Mouse (Mus musculus) ES-E14 (cell line): ENCODE measurements around the gene Mrpl12. TPM values are rescaled to one million over a fixed set of nuclear protein-coding genes. Genes with fewer than 3 reads are reported as not detected.

ENCODE experiments used
- DNase-seq: peaks from one replicate; pipeline ENCODE4 v3.0.0-alpha.2; 2013; ENCODE audit warnings: low read depth, low spot score
- H3K27ac ChIP-seq: 2 replicates; pipeline ENCODE4 v1.5.1; 2012; ENCODE audit warnings: low read depth, mild to moderate bottlenecking, low read length, moderate library complexity, mixed read lengths; ENCODE audit not compliant: poor library complexity, insufficient read depth, severe bottlenecking
- H3K36me3 ChIP-seq: 2 replicates; pipeline ENCODE4 v1.6.1; 2012; ENCODE audit warnings: mild to moderate bottlenecking, low read length, moderate library complexity, mixed read lengths; ENCODE audit not compliant: control insufficient read depth, poor library complexity, insufficient read depth, severe bottlenecking
- H3K4me1 ChIP-seq, 2 experiments: fragments of 150-350 bp in 1 of 2; sonication (generic) in 1 of 2; 2 replicates each; pipeline ENCODE4 v1.6.1; 2012; ENCODE audit warnings: low read length in 2 of 2, mild to moderate bottlenecking in 1 of 2, mixed read lengths in 1 of 2; ENCODE audit not compliant: control insufficient read depth in 2 of 2, insufficient read depth in 2 of 2, poor library complexity in 1 of 2
- H3K4me3 ChIP-seq, 2 experiments: fragments of 150-350 bp in 1 of 2; sonication (generic) in 1 of 2; 2 replicates each; pipeline ENCODE4 v1.5.1; 2012; ENCODE audit warnings: low read length in 2 of 2, low read depth in 1 of 2, mild to moderate bottlenecking in 1 of 2, mixed read lengths in 1 of 2; ENCODE audit not compliant: insufficient read depth in 1 of 2, poor library complexity in 1 of 2, severe bottlenecking in 1 of 2
- H3K9ac ChIP-seq: 2 replicates; pipeline ENCODE4 v1.6.1; 2012; ENCODE audit warnings: low read depth, mild to moderate bottlenecking, low read length, mixed read lengths; ENCODE audit not compliant: poor library complexity, insufficient read depth, severe bottlenecking
- H3K9me3 ChIP-seq: fragments of 150-350 bp; sonication (generic); 2 replicates; pipeline ENCODE4 v1.6.1; 2012; ENCODE audit warnings: low read depth, mild to moderate bottlenecking, low read length; ENCODE audit not compliant: control insufficient read depth, insufficient read depth
- CHD2 ChIP-seq: IDR thresholded peaks from 2 replicates; pipeline ENCODE4 v1.6.1; 2014; ENCODE audit warnings: mild to moderate bottlenecking, low read depth, low read length, inconsistent platforms
- HCFC1 ChIP-seq: IDR thresholded peaks from 2 replicates; pipeline ENCODE4 v1.6.1; 2012; ENCODE audit warnings: low read length, inconsistent platforms, borderline replicate concordance; ENCODE audit not compliant: insufficient read depth
- MAFK ChIP-seq: IDR thresholded peaks from 2 replicates; pipeline ENCODE4 v1.6.1; 2014; ENCODE audit warnings: mild to moderate bottlenecking, low read depth, low read length, inconsistent platforms; ENCODE audit not compliant: insufficient read depth
- ZC3H11A ChIP-seq: IDR thresholded peaks from 2 replicates; pipeline ENCODE4 v1.6.1; 2012; ENCODE audit warnings: low read depth, mild to moderate bottlenecking, inconsistent platforms, low read length, borderline replicate concordance
- ZNF384 ChIP-seq: IDR thresholded peaks from 2 replicates; pipeline ENCODE4 v1.6.1; 2012; ENCODE audit warnings: low read depth, low read length, inconsistent platforms
- in situ Hi-C, 2 experiments: fragments of 600-800 bp; cut with MboI; formaldehyde crosslinking; loops; one replicate each; pipeline ENCODE4 v1.15.1; 2025; ENCODE audit warnings: low sequenced_read_pairs in 2 of 2, inconsistent platforms in 1 of 2; ENCODE audit not compliant: unreplicated experiment in 2 of 2
- total RNA-seq: library from RNA; depleted of rRNA; stranded (reverse); fragments of 300-350 nt; gene quantifications from 2 replicates; pipeline ENCODE4 v1.2.3, GENCODE M21; 2012

Mrpl12 gene
- total RNA-seq, 1 experiment = 136 TPM

DNA sequence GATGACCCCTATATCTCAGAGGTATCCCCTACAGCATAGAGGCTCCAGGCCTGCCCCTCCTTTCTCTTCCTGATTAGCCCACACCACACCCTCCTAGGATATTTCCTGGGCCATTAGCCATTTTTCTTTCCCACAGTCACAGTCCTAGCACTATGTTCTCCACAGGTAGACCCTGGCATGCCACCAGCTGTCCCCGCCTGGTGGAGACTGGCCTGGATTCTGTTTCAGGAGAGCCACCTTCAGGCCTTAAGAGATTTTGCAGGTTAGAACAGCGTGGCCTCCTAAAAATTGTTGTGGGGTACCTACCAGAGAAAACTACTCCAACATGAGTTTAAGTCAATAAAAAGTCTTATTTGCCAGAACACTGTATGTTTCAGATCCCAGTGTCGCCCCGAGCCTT, 22.5 kb downstream of the Mrpl12 start:
- Histone ChIP-seq H3K9me3 (no peaks in the 10 kb centered on the region), H3K36me3 (no peaks in the 10 kb centered on the region), H3K4me1 (peaks cover 0 to 2% of the 10 kb centered on the region in 2 experiments; a peak in 1 of 4 replicates), H3K4me3 (no peak overlapping the region), H3K27ac (no peak overlapping the region), H3K9ac (no peak overlapping the region)
- in situ Hi-C loops = no loop called here
- no peak for TF ChIP-seq ZC3H11A
- no peak for TF ChIP-seq MAFK
- no peak for TF ChIP-seq ZNF384
- no peak for TF ChIP-seq CHD2
- no peak for TF ChIP-seq HCFC1
- no peak for DNase-seq

DNA sequence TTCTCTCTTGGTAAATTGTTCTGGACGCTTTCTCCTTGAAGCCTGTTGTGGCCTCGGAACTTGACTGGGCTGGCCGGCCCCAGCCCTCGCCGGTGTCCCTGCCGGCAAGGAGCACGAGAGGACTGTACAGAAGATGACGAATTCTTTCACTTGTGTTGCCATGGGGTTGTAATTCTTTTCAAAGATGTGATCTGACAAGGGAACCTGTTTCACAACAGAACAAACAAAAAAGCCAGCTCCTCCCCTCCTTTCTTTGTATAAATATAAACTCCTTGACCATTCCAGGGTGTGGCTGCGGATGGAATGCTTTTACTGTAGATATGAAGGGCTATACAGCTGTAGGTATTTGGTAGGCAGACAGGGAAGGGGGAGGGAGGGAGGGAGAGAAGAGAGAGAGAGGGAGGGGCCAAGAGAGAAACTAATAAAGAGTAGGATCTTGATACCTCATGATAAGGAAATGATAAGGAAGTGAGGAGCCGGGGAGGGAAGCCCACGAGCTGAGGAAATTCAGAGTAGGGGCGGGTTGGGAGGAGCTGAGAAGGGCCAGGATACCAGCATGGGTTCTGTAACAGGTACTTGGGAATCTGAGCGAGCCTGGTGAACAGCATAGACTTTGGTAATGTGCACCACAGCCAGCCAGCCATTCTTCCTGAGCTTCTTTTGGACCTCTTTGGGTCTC, 23.3 kb downstream of the Mrpl12 start:
- H3K9me3 ChIP-seq = no peaks in the 10 kb centered on the region
- in situ Hi-C loops = no loop called here
- no peak overlapping the region for H3K27ac ChIP-seq
- H3K9ac ChIP-seq = no peak overlapping the region
- no peaks in the 10 kb centered on the region for H3K36me3 ChIP-seq
- peaks cover 0 to 2% of the 10 kb centered on the region in 2 experiments; a peak in 1 of 4 replicates for H3K4me1 ChIP-seq
- TF ChIP-seq ZNF384 (no peak), CHD2 (no peak), ZC3H11A (no peak)
- no peak for DNase-seq
- H3K4me3 ChIP-seq = no peak overlapping the region

DNA sequence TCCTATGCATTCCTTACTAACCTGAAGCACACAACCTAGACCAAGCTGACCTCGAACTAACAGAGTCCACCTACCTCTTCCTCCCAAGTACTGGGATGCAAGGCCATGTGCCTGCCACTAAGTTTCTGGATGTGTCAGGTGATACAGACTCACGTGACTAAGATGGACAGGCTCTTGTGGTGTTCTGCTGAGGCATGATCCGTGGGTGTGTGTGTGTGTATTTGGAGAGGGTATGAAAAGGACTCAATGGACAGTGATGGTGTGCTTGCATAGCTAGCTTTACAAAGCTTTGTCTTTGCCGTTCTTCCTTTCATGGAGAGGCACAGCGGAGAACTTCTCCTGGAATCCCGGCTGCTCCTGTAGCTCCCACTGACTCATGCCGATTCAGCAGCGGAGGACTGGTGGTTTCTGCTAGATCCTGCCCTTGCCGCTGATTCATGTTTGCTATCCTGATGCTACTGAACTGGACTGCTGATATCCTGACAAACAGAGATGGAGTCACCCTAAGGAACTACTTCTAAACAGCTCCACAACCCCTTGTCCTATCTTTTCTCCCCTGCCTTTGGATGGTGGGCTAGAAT, 24.0 kb downstream of the Mrpl12 start:
- DNase-seq = no peak
- no peak overlapping the region for H3K27ac ChIP-seq
- no peak for TF ChIP-seq ZNF384
- 0 out of 2 replicates have a peak, but pooled peaks have one; percentile 4 for TF ChIP-seq MAFK
- TF ChIP-seq CHD2 = no peak
- TF ChIP-seq ZC3H11A = no peak
- no peaks in the 10 kb centered on the region for H3K9me3 ChIP-seq
- H3K4me3 ChIP-seq = no peak overlapping the region
- H3K4me1 ChIP-seq = peaks cover 0 to 2% of the 10 kb centered on the region in 2 experiments; a peak in 1 of 4 replicates
- H3K36me3 ChIP-seq = no peaks in the 10 kb centered on the region
- no peak overlapping the region for H3K9ac ChIP-seq
- in situ Hi-C loops = no loop called here

- H3K4me3 ChIP-seq = no peak overlapping the region
These were observed 25.5 kb downstream of the Mrpl12 start for GRCm38 (mm10) chr11:120509940-120510339.

More at GRCm38 (mm10) chr11:120509940-120510339, 25.5 kb downstream of the Mrpl12 start:
- Histone ChIP-seq H3K27ac (no peak overlapping the region), H3K4me1 (peaks cover 0 to 2% of the 10 kb centered on the region in 2 experiments; a peak in 1 of 4 replicates), H3K9ac (no peak overlapping the region), H3K9me3 (no peaks in the 10 kb centered on the region), H3K36me3 (no peaks in the 10 kb centered on the region)
- TF ChIP-seq MAFK (0 out of 2 replicates have a peak, but pooled peaks have one; percentile 44), HCFC1 (no peak)
- in situ Hi-C loops = no loop called here
- no peak for DNase-seq
